Mouse (Mus musculus) hindbrain, embryonic 10.5 days (tissue): ENCODE measurements around the gene Atf7ip. TPM values are rescaled to one million over a fixed set of nuclear protein-coding genes. Genes with fewer than 3 reads are reported as not detected.

ENCODE experiments used
- DNase-seq: peaks from one replicate; pipeline ENCODE4 v3.0.0-alpha.2; 2017; ENCODE audit warnings: low spot score
- H3K27ac ChIP-seq: fragments of 300-500 bp; sonication (generic); 2 replicates; pipeline ENCODE4 v1.5.1; 2016; ENCODE audit warnings: mild to moderate bottlenecking, moderate library complexity
- H3K27me3 ChIP-seq: fragments of 300-500 bp; sonication (generic); 2 replicates; pipeline ENCODE4 v1.6.1; 2016; ENCODE audit warnings: mild to moderate bottlenecking; ENCODE audit not compliant: poor library complexity, insufficient read depth, severe bottlenecking
- H3K36me3 ChIP-seq: fragments of 300-500 bp; sonication (generic); 2 replicates; pipeline ENCODE4 v1.6.1; 2016; ENCODE audit warnings: mild to moderate bottlenecking, moderate library complexity
- H3K4me1 ChIP-seq: fragments of 300-500 bp; sonication (generic); replicated peaks from 2 replicates; pipeline ENCODE4 v1.6.1; 2016; ENCODE audit warnings: mild to moderate bottlenecking
- H3K4me3 ChIP-seq: fragments of 300-500 bp; sonication (generic); 2 replicates; pipeline ENCODE4 v1.5.1; 2016; ENCODE audit warnings: mild to moderate bottlenecking, moderate library complexity
- H3K9me3 ChIP-seq: fragments of 300-500 bp; sonication (generic); 2 replicates; pipeline ENCODE4 v1.6.1; 2016; ENCODE audit warnings: mild to moderate bottlenecking, moderate library complexity
- WGBS: fragments of 180-500 bp; shearing (Covaris S2); methylation state at CpG from one replicate; pipeline ENCODE4 v1.1.7; 2016; 5-methylcytosine and 5-hydroxymethylcytosine counted together
- polyA plus RNA-seq: library from polyadenylated mRNA; unstranded; fragments of >200 nt; fragmentation: Nextera tagmentation; extraction: Ambion mirVana; gene quantifications from 2 replicates; pipeline ENCODE4 v1.2.1, GENCODE M21; 2016

Gene Atf7ip
- polyA plus RNA-seq, 1 experiment from 2014 or later: 47.2 TPM

DNA sequence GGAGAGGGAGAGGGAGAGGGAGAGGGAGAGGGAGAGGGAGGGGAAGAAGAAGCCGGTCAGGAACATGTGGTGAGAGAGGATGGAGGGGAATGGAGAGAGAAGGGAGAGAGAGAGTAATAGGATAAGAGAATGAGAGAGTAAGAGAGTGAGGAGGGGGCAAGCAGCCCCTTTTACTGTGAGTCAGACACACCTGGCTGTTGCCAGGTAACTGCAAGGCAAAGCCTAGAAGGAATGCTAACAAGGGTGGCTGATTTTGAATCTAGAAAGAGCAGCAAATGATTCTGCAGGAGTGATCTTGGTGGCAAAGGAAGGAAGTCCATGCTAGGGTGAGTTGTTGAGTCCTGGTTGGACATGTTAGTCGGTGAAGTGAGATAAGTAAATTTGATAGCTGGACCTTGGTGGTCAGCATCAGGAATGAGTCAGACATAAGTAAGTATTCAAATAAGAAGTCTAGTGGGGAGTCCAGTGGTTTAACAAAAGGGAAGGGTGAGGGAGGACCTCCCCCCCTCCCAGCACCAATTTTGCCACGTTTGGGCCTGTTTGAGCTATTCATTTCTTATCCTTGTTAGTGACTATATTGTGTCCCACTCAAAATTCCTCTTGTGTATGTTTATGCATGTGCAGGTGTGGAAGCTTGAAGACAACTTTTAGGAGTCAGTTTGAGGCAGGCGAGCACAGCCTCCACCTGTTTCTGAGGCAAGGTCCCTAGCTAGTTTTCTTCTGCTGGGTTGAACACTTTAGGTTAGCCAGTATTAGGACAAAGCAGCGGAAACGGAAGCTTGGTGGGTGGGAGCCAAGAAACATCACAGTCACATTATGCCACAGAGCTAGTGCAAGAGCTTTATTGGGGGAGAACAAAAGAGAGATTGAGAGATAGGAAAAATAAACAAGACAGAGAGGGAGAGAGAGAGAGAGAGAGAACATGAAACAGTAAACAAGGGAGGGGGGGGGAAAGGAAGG is 15.2 kb upstream of the Atf7ip start:
- Histone ChIP-seq H3K9me3 (peaks cover 4% of the 10 kb centered on the region; the same call in 1 of the 2 replicates), H3K36me3 (no peaks in the 10 kb centered on the region), H3K4me3 (no peak overlapping the region), H3K4me1 (peaks cover 13% of the 10 kb centered on the region), H3K27ac (no peak overlapping the region), H3K27me3 (0 out of 2 replicates have a peak, but pooled peaks cover 4% of the 10 kb centered on the region)
- WGBS: 75% methylated on average over 6 of the region's 6 CpGs
- no peak for DNase-seq

DNA sequence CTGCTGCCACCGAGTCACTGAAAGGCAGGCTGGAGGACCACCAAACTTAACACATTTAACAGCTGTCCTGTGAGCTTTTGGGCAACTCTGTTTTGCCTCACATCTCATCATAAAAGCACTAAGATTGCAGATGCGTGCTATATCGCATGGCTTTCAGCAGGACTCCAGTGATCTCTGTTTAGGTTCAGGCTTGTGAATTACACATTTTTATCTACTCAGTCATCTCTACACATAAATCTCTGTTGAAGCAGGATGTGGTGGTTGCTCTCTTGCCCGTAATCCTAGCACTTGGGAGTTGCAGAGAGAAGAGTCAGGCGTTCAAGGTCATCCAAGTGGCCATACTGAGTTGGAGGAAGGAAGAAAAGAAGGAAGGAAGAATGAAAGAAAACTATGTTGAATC is 14.3 kb upstream of the Atf7ip start:
- H3K27ac ChIP-seq: no peak overlapping the region
- 92% methylated on average over 5 of the region's 5 CpGs for WGBS
- H3K9me3 ChIP-seq: 0 out of 2 replicates have a peak, but pooled peaks cover 4% of the 10 kb centered on the region
- H3K36me3 ChIP-seq: no peaks in the 10 kb centered on the region
- no peak for DNase-seq
- peaks cover 6% of the 10 kb centered on the region for H3K4me1 ChIP-seq
- H3K27me3 ChIP-seq: 0 out of 2 replicates have a peak, but pooled peaks cover 4% of the 10 kb centered on the region
- no peak overlapping the region for H3K4me3 ChIP-seq

- Histone ChIP-seq H3K36me3 (no peaks in the 10 kb centered on the region), H3K4me1 (no peaks in the 10 kb centered on the region), H3K27ac (no peak overlapping the region), H3K9me3 (no peaks in the 10 kb centered on the region), H3K27me3 (0 out of 2 replicates have a peak, but pooled peaks cover 4% of the 10 kb centered on the region), H3K4me3 (no peak overlapping the region)
- WGBS: 94% methylated on average over 4 of the region's 4 CpGs
- no peak for DNase-seq
Measured at GRCm38 (mm10) chr6:136492251-136492650, 13.7 kb upstream of the Atf7ip start.

DNA sequence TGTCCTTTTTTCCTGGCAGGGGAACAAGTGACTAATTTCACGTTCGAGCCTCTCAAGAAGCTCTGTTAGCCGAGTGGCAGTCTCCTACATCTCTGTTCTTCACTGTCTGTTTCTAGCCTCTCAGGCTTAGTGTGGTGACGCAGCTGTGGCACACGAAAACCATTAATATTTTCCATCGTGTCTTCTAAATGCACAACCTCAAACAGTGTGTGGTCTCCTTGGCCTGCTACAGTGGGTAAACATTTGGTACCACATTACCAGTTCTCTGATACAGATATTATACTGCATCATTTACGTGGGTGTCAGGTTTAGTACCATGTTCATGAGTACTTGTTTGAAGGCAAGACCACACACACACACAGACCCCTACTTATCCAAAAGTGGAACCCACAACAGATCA is 12.5 kb upstream of the Atf7ip start:
- 95% methylated on average over 7 of the region's 7 CpGs for WGBS
- Histone ChIP-seq H3K36me3 (no peaks in the 10 kb centered on the region), H3K27me3 (no peaks in the 10 kb centered on the region)

GRCm38 (mm10) chr6:136493910-136494751 is 11.8 kb upstream of the Atf7ip start:
- DNase-seq: no peak
- H3K27me3 ChIP-seq: no peaks in the 10 kb centered on the region
- no peaks in the 10 kb centered on the region for H3K36me3 ChIP-seq
- H3K4me1 ChIP-seq: peaks cover 6% of the 10 kb centered on the region
- no peaks in the 10 kb centered on the region for H3K9me3 ChIP-seq
- H3K27ac ChIP-seq: no peak overlapping the region
- 94% methylated on average over 12 of the region's 12 CpGs for WGBS
- H3K4me3 ChIP-seq: no peak overlapping the region

More for the DNA sequence above, 12.5 kb upstream of the Atf7ip start:
- DNase-seq: no peak
- H3K27ac ChIP-seq: no peak overlapping the region
- no peaks in the 10 kb centered on the region for H3K9me3 ChIP-seq
- H3K4me1 ChIP-seq: peaks cover 6% of the 10 kb centered on the region
- H3K4me3 ChIP-seq: no peak overlapping the region

GRCm38 (mm10) chr6:136495023-136495422 is 10.9 kb upstream of the Atf7ip start:
- WGBS: 93% methylated on average over 12 of the region's 12 CpGs
- no peak overlapping the region for H3K27ac ChIP-seq
- no peak overlapping the region for H3K4me3 ChIP-seq
- no peaks in the 10 kb centered on the region for H3K36me3 ChIP-seq
- no peak for DNase-seq
- H3K9me3 ChIP-seq: no peaks in the 10 kb centered on the region
- no peaks in the 10 kb centered on the region for H3K27me3 ChIP-seq
- peaks cover 11% of the 10 kb centered on the region for H3K4me1 ChIP-seq

GRCm38 (mm10) chr6:136497744-136498143 is 8.2 kb upstream of the Atf7ip start:
- Histone ChIP-seq H3K9me3 (0 out of 2 replicates have a peak, but pooled peaks cover 2% of the 10 kb centered on the region), H3K27ac (0 out of 2 replicates have a peak overlapping the region, but pooled peaks have one; percentile 29), H3K4me3 (no peak overlapping the region), H3K27me3 (no peaks in the 10 kb centered on the region), H3K36me3 (no peaks in the 10 kb centered on the region), H3K4me1 (peaks cover 11% of the 10 kb centered on the region)
- DNase-seq: no peak
- 65% methylated on average over 5 of the region's 5 CpGs for WGBS

- Histone ChIP-seq H3K9me3 (0 out of 2 replicates have a peak, but pooled peaks cover 2% of the 10 kb centered on the region), H3K27ac (no peak overlapping the region), H3K36me3 (no peaks in the 10 kb centered on the region), H3K4me3 (no peak overlapping the region), H3K27me3 (no peaks in the 10 kb centered on the region), H3K4me1 (peaks cover 11% of the 10 kb centered on the region)
- WGBS: 43% methylated on average over 10 of the region's 10 CpGs
- DNase-seq: no peak
Measured at GRCm38 (mm10) chr6:136499292-136499977, 6.5 kb upstream of the Atf7ip start.

- peaks cover 8% of the 10 kb centered on the region; the same call in 1 of the 2 replicates for H3K4me1 ChIP-seq
- DNase-seq: no peak
- H3K27me3 ChIP-seq: no peaks in the 10 kb centered on the region
- 91% methylated on average over 3 of the region's 3 CpGs for WGBS
- H3K9me3 ChIP-seq: peaks cover 3% of the 10 kb centered on the region; the same call in 1 of the 2 replicates
- no peaks in the 10 kb centered on the region for H3K36me3 ChIP-seq
- no peak overlapping the region for H3K27ac ChIP-seq
- no peak overlapping the region for H3K4me3 ChIP-seq
Measured at GRCm38 (mm10) chr6:136508652-136509051, 2.7 kb downstream of the Atf7ip start.

- WGBS: 39% methylated on average over 7 of the region's 7 CpGs
- H3K9me3 ChIP-seq: peaks cover 12% of the 10 kb centered on the region
Measured at GRCm38 (mm10) chr6:136510945-136511344, 5.0 kb downstream of the Atf7ip start.

DNA sequence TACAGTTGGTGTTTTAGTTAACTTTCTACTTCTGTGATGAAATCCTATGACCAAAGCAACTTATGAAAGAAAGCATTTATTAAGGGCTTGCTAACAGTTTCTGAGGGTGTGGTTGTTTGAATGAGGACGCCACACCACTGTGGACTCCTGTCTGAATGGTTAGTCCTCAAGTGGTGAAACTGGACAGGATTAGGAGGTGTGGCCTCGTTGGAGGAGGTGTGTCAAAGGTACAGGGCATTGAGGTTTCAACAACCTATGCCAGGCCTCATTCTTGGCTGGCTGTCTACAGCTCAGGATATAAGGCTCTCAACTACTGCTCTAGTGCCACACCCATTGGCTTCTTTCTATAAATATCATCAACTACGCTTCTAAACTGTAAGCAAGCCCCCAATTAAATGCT is 6.4 kb downstream of the Atf7ip start:
- Histone ChIP-seq H3K9me3 (peaks cover 12% of the 10 kb centered on the region), H3K4me1 (peaks cover 8% of the 10 kb centered on the region; the same call in 1 of the 2 replicates), H3K4me3 (no peak overlapping the region), H3K27me3 (no peaks in the 10 kb centered on the region), H3K36me3 (0 out of 2 replicates have a peak, but pooled peaks cover 5% of the 10 kb centered on the region), H3K27ac (no peak overlapping the region)
- DNase-seq: no peak
- 87% methylated on average over 3 of the region's 3 CpGs for WGBS

More at GRCm38 (mm10) chr6:136510945-136511344, 5.0 kb downstream of the Atf7ip start:
- H3K27ac ChIP-seq: 0 out of 2 replicates have a peak overlapping the region, but pooled peaks have one; percentile 19
- 0 out of 2 replicates have a peak, but pooled peaks cover 5% of the 10 kb centered on the region for H3K36me3 ChIP-seq
- H3K4me3 ChIP-seq: no peak overlapping the region
- no peak for DNase-seq
- no peaks in the 10 kb centered on the region for H3K27me3 ChIP-seq
- H3K4me1 ChIP-seq: peaks cover 8% of the 10 kb centered on the region; the same call in 1 of the 2 replicates

DNA sequence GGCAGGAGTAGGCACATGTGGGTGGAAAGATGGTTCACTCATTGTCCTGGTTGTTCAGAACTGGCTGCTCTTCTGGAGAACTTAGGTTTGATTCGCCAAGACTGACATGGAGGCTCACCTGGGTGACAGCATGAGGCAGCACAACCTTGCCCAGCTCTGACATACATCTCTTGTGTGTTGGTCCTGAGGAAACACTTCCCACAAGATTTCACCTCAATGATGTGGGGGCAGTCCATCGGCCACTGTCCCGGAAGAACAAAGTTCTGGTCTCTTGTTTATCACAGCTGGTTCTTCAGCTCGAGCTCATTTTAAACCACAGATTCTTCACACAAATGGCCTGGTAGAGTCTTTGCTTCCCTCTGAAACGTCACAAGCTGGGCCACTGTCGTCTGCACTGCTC is 10.7 kb downstream of the Atf7ip start:
- whole genome bisulfite sequencing: 92% methylated on average over 6 of the region's 6 CpGs
- H3K4me1 ChIP-seq: no peaks in the 10 kb centered on the region
- no peak overlapping the region for H3K4me3 ChIP-seq
- H3K9me3 ChIP-seq: peaks cover 12% of the 10 kb centered on the region
- no peaks in the 10 kb centered on the region for H3K27me3 ChIP-seq
- DNase-seq: no peak
- H3K27ac ChIP-seq: no peak overlapping the region
- H3K36me3 ChIP-seq: peaks cover 12% of the 10 kb centered on the region
